Mouse (Mus musculus) spleen, postnatal 10 days (tissue): ENCODE measurements around the gene B3galnt2.
A peak's percentile ranks its signal among the peaks of the same experiment; 100 is the strongest.
"Not testable (repeated sequence)": the region's sequence is repeated elsewhere in the genome, so short reads cannot be mapped to it uniquely, and the experiment has no call there.

Experiments used
- DNase-seq, 2 experiments: peaks; one replicate each; pipeline ENCODE4 v3.0.0; 2021 to 2022; ENCODE audit warnings: low spot score in 2 of 2

Gene B3galnt2

DNA sequence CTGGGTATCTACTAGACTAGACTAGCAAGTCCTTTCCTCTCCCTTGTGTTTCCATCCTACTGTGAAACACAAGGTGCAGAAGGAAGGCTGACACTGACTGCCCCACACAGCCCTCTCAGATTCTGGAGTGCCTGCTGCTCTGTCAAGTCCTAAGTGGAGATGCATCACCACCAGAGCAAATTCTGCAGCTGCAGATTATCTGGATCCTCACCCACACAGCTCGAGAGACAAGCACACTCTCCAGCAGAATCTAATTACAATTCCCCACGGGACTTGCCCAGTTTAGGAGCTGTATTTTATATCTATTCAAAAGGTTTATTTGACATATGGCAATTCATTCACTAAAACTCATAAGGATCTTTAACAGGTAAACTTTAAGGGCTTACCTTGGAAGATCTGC, 51.8 kb downstream of the B3galnt2 start:
- DNase-seq: no peak

DNA sequence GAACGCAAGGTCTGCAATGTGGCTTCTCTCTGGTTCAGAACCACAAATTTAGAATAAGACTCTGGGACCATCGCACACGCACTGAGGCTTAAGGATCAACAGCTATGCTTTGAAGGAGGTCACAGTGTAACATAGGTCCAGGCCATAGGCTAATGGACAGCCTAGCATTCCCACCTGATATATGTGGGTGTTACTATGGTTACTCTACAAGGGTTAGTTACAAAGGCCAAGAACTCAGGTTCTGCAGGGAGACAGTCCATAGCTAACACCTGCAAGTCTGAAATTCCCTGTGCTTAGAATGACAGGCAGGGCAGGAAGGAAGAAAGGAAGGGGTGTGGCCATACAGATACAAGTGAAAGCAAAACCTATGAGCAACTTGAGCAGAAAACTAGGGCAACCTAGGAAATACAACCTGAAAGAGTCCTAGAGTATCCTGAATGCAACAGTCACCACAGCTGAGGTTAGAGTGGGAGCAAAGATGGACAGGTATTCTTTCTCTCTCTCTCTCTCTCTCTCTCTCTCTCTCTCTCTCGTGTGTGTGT, 57.3 kb downstream of the B3galnt2 start:
- no peak for DNase-seq

- no peak for DNase-seq
Measured at GRCm38 (mm10) chr13:14014001-14014400, 59.7 kb downstream of the B3galnt2 start.

GRCm38 (mm10) chr13:14014540-14014939, 60.3 kb downstream of the B3galnt2 start:
- no peak for DNase-seq

DNA sequence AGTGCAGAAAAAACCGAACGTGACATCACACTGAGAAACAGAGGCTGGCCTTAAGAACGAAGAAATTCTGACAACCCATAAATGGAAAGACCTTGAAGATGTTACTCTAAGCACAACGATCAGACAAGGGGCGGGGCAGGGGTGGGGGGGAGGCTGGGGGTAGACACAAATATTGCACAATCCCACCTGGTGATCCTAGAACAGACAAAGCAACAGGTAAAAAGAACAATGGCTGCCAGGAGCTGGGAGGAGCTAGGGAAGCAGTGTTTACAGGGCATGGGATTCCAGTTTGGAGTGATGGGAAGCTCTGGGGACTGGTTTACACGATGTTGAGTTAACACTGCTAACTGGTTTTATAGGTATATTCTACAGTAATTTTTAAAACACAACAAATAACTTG, 61.3 kb downstream of the B3galnt2 start:
- DNase-seq: no peak

DNA sequence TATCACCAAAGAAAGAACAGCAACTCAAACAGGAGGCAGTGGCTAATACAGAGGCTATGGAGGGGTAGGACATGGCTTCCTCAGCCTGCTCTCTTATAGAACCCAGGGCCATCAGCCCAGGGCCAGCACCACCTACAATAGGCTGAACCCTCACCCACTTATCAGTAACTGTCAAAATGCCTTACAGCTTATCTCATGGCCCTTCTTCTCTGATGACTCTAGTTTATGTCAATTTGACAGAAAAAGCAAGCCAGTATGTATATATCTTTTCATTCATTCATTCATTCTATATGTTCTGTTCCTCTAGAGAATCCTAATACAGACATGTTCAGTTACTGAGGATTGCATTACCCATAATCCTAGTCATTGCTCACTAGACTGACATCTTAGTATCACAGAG, 64.0 kb downstream of the B3galnt2 start:
- DNase-seq: no peak

DNA sequence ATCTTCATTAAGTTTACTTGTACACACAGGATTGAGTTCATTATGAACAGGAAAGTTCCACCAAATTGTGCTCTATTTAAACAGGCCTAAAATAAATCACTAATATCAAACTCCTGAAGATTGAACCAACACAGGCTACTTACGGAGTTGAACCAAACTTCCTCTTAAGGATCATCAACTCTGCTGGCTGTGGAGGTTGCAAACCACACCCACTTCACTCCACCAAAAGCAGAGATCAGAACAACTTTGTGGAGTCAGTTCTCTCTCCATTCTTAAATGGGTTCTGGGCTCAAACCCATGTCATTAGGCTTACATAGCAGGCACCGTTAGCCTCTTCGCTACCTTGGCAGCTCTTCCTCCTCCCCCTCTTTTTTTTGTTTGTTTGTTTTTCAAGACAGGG, 64.6 kb downstream of the B3galnt2 start:
- no peak for DNase-seq

DNA sequence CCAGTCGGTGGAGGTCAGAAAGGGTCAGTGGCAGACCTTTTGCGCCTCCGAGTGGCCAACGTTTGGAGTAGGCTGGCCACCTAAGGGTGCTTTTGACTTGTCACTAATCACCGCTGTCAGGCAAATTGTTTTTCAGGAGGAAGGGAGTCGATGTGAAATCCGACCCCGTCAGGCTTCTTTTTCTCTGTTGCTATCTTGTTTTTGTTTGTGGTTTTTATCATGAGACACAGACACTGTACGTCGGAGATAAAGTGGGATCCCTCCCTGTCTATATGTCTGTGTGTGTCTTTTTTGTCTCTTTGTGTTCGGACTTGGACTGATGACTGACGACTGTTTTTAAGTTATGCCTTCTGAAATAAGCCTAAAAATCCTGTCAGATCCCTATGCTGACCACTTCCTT, 67.1 kb downstream of the B3galnt2 start:
- not testable (repeated sequence) for DNase-seq

- no peak for DNase-seq
Measured at GRCm38 (mm10) chr13:14025554-14025953, 71.3 kb downstream of the B3galnt2 start.

DNA sequence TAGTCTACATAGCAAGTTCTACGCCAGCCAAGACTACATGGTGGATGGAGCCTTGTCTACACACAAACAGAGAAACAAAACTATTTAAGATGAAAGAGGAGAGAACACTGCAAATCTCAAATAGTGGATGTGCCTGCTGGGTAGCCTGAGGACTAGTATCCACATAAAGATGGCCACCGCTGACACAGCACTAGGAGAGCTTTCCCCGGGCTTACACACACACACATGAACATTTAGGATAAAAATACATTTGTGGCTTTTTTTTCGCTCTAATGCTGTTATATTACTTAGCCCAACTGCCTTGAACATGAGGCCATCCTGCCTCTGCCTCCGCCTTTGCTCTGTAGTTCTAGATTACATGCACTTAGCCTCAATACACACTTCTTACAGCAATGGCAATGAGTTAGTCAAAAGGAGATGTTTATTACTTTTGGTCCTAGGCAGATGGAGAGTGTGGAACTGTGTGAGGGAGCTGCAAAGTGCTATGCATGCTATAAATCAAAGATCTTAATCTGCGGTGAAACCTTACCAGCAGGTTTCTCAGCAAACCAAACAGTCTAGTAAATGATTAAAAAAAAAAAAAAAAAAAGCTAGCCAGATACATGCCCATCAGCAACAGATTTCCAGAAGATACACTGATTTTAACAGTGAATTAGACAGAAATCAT, 72.0 kb downstream of the B3galnt2 start:
- no peak for DNase-seq

DNA sequence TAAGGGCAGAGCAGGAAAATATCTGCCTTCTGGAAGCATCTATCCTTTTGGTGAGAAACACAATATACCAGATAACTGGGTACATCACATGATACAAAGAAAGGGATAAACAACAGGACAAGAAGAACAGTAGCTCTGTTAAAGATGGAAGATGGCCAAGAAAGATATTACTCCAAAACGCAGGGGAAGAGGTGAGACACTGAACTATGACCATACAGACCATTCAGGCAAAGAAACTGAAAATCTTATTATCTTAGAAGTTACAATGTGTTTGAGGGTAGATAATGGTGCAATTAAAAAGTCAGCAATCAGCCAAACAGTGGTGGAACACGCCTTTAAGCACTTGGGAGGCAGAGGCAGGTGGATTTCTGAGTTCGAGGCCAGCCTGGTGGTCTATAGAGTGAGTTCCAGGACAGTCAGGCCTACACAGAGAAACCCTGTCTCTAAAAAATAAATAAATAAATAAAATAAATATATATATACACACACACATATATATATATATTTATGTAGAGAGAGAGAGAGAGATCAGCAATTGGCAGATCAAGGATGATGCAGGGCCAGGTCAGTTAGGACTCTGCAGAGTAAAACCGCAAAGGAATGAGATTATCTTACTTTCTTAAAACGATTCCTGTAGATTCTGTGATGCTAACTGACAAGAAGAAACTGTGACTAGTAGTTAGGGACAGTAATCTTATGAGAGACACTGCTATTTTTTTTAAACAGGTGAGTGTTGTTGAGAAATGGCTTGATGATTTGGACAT, 79.2 kb downstream of the B3galnt2 start:
- DNase-seq: no peak

- DNase-seq: no peak
Measured at GRCm38 (mm10) chr13:14034073-14034348, 79.7 kb downstream of the B3galnt2 start.

DNA sequence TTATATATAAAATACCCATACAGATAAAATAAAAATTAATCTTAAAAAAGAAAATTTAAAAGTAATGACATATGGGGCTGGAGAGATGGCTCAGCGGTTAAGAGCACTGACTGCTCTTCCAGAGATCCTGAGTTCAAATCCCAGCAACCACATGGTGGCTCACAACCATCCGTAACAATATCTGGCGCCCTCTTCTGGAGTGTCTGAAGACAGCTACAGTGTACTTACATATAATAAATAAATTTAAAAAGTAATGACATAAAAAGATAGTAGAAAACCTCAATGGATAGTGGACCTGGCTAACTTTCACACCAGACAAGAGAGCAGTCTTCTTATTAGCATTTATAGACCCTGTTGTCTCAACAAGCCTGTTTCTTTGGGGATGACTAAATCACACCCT, 81.1 kb downstream of the B3galnt2 start:
- DNase-seq: not testable (repeated sequence)

DNA sequence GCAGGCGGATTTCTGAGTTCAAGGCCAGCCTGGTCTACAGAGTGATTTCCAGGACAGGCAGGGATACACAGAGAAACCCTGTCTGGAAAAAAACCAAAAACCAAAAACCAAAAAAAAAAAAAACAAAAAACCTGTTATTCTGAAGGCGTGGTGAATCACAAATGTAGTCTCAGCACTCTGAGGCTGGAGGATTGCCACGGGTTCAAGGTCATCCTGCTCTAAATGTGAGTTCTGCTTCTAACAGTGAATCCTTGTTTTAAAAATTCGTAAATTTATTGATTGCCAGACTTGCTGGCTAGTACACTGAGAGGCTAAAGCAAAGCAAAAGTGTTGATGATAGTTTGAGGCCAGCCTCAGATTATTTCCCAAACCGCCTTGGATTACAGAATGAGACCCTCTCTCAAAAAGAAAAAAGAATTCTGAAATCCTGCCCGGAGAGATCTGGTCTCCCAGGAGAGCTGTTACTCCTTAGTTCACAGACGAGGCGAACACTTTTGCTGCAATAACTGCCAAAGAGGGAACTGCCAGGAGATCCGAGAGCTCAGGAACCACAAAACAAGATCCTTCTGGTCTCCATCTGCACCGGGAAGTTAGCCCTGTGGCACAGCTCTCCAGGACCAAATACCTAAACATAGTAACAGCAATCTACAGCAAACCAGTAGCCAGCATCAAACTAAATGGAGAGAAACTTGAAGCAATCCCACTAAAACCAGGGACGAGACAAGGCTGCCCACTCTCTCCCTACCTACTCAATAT, 81.8 kb downstream of the B3galnt2 start:
- no peak for DNase-seq

DNA sequence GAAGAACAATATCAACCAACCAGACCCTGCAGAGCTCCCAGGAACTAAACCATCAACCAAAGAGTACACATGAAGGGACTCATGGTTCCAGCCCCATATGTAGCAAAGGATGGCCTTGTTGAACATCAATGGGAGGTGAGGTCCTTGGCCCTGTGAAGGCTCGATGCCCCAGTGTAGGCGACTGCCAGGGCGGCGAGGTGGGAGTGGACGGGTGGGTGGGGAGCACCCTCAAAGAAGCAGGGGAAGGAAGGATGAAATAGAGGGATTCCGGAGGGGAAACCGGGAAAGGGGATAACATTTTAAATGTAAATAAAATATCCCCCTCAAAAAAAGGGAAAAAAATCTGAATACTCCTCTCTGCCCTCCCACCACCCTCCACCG, 84.6 kb downstream of the B3galnt2 start:
- peak; percentile 29 for DNase-seq

GRCm38 (mm10) chr13:14039292-14039965, 85.2 kb downstream of the B3galnt2 start, which contains the start of gene Tbce:
Gene Tbce (minus strand): TSS chr13:14039638.
- DNase-seq: peak; percentile 92 to 95

- DNase-seq: no peak
Measured at GRCm38 (mm10) chr13:14040186-14040585, 85.9 kb downstream of the B3galnt2 start.

DNA sequence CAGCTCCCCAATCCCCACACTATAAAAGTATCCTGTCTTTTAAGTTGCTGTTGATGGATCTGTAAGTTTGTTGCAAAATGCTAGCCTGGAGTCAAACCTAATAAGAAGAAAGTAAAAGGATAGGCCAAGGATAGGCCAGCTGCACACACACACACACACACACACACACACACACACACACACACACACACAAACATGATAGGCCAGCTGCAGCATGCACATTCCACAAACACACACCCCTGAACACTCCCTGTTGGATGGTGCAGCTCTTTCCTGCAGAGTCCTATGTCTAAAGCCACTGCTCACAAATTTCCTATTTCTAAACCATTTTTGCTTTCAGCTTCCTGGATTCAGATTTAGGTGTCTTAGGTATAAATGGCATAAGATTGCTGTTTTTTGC, 89.6 kb downstream of the B3galnt2 start:
- no peak for DNase-seq

DNA sequence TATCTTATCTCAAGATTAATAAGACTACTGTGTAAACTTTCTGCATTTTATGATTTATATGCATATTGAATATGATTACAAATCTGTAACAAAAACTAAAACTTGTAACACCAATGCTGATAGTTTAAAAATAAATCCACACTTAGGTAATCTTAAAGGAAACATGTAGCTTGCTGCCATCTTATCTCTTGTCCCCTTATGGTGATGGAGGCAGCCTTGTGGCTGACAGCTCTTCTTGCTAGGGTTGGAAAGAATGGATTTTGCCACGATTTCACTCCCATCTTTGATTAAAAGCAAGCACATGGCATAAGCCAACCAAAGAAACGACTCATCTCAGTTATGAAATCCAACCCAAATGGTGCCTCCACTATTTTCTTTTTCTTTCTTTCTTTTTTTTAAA, 90.3 kb downstream of the B3galnt2 start:
- DNase-seq: no peak
